Mouse (Mus musculus): ENCODE results near the gene Tssk4. TPM values are rescaled to one million over a fixed set of nuclear protein-coding genes. Genes with fewer than 3 reads are reported as not detected.

Tssk4 gene
- polyA plus RNA-seq, 1 experiment from 2014 or later, result 0.74 TPM

GRCm38 (mm10) chr14:55701131-55701530 lies 51.1 kb downstream of the Tssk4 start:
- Histone ChIP-seq H3K27me3 (ENCODE audit: control insufficient read depth, insufficient read depth, low read depth, low read length) (no peaks in the 10 kb centered on the region), H3K9ac (ENCODE audit: low read length) (no peak overlapping the region), H3K9me3 (ENCODE audit: control insufficient read depth, low read length) (no peaks in the 10 kb centered on the region), H3K36me3 (ENCODE audit: control insufficient read depth, insufficient read depth, low read length) (no peaks in the 10 kb centered on the region), H3K4me2 (ENCODE audit: low read depth, low read length) (no peak overlapping the region), H3K4me1 (replicated peaks; ENCODE audit: control insufficient read depth, insufficient read depth, low read length) (no peaks in the 10 kb centered on the region), H3K4me3 (ENCODE audit: low read length) (no peak overlapping the region), H3K27ac (ENCODE audit: low read length) (no peak overlapping the region)
- ATAC-seq (ENCODE audit: low read depth), result no peak
- 55% methylated on average over 9 of the region's 9 CpGs for WGBS

Other genes starting within 250 kb of the Tssk4 start
- gene Dhrs4, start 171.4 kb upstream of the Tssk4 start, polyA plus RNA-seq (2015; fragmentation: Nextera tagmentation; extraction: Ambion mirVana), result 101 and 106 TPM in 2 replicates
- 0.98 and 2.0 TPM in 2 replicates for gene Carmil3, start 159.5 kb upstream of the Tssk4 start, polyA plus RNA-seq (2015; fragmentation: Nextera tagmentation; extraction: Ambion mirVana)
- gene Cpne6, start 139.7 kb upstream of the Tssk4 start, polyA plus RNA-seq (2015; fragmentation: Nextera tagmentation; extraction: Ambion mirVana), result 0.19 and 0.29 TPM in 2 replicates
- not detected in 2 replicates for gene Nrl, start 125.2 kb upstream of the Tssk4 start, polyA plus RNA-seq (2015; fragmentation: Nextera tagmentation; extraction: Ambion mirVana)
- 65.3 and 69.4 TPM in 2 replicates for gene Pck2, start 109.9 kb upstream of the Tssk4 start, polyA plus RNA-seq (2015; fragmentation: Nextera tagmentation; extraction: Ambion mirVana)
- 72.9 and 81.6 TPM in 2 replicates for gene Dcaf11, start 90.2 kb upstream of the Tssk4 start, polyA plus RNA-seq (2015; fragmentation: Nextera tagmentation; extraction: Ambion mirVana)
- gene A730061H03Rik, start 89.8 kb upstream of the Tssk4 start, polyA plus RNA-seq (2015; fragmentation: Nextera tagmentation; extraction: Ambion mirVana), result 1.3 and 2.4 TPM in 2 replicates
- 4.7 and 5.2 TPM in 2 replicates for gene Fitm1, start 74.6 kb upstream of the Tssk4 start, polyA plus RNA-seq (2015; fragmentation: Nextera tagmentation; extraction: Ambion mirVana)
- gene Psme1, start 72.1 kb upstream of the Tssk4 start, polyA plus RNA-seq (2015; fragmentation: Nextera tagmentation; extraction: Ambion mirVana), result 175 and 179 TPM in 2 replicates
- 6.4 and 7.3 TPM in 2 replicates for gene Emc9, start 64.9 kb upstream of the Tssk4 start, polyA plus RNA-seq (2015; fragmentation: Nextera tagmentation; extraction: Ambion mirVana)
- 247 and 250 TPM in 2 replicates for gene Psme2, start 59.1 kb upstream of the Tssk4 start, polyA plus RNA-seq (2015; fragmentation: Nextera tagmentation; extraction: Ambion mirVana)
- 17.6 and 18.1 TPM in 2 replicates for gene Rnf31, start 58.5 kb upstream of the Tssk4 start, polyA plus RNA-seq (2015; fragmentation: Nextera tagmentation; extraction: Ambion mirVana)
- gene Irf9, start 46.6 kb upstream of the Tssk4 start, polyA plus RNA-seq (2015; fragmentation: Nextera tagmentation; extraction: Ambion mirVana), result 12.9 and 15.6 TPM in 2 replicates
- gene Rec8, start 32.1 kb upstream of the Tssk4 start, polyA plus RNA-seq (2015; fragmentation: Nextera tagmentation; extraction: Ambion mirVana), result 23.0 and 23.4 TPM in 2 replicates
- gene Ipo4, start 14.2 kb upstream of the Tssk4 start, polyA plus RNA-seq (2015; fragmentation: Nextera tagmentation; extraction: Ambion mirVana), result 72.5 and 78.7 TPM in 2 replicates
- gene Gm49378, start 12.3 kb upstream of the Tssk4 start, polyA plus RNA-seq (2015; fragmentation: Nextera tagmentation; extraction: Ambion mirVana), result 1.5 and 1.8 TPM in 2 replicates
- gene Tm9sf1, start 6.4 kb upstream of the Tssk4 start, polyA plus RNA-seq (2015; fragmentation: Nextera tagmentation; extraction: Ambion mirVana), result 121 and 125 TPM in 2 replicates
- gene Mdp1, start 10.3 kb downstream of the Tssk4 start, polyA plus RNA-seq (2015; fragmentation: Nextera tagmentation; extraction: Ambion mirVana), result 52.0 and 57.0 TPM in 2 replicates
- gene Gmpr2, start 21.8 kb downstream of the Tssk4 start, polyA plus RNA-seq (2015; fragmentation: Nextera tagmentation; extraction: Ambion mirVana), result 62.2 and 67.1 TPM in 2 replicates
- 499 and 508 TPM in 2 replicates for gene Nedd8, start 21.9 kb downstream of the Tssk4 start, polyA plus RNA-seq (2015; fragmentation: Nextera tagmentation; extraction: Ambion mirVana)
- gene Tinf2, start 31.6 kb downstream of the Tssk4 start, polyA plus RNA-seq (2015; fragmentation: Nextera tagmentation; extraction: Ambion mirVana), result 45.5 and 46.2 TPM in 2 replicates
- gene Tgm1, start 63.7 kb downstream of the Tssk4 start, polyA plus RNA-seq (2015; fragmentation: Nextera tagmentation; extraction: Ambion mirVana), result 3.2 and 6.0 TPM in 2 replicates
- gene Rabggta, start 72.1 kb downstream of the Tssk4 start, polyA plus RNA-seq (2015; fragmentation: Nextera tagmentation; extraction: Ambion mirVana), result 34.2 and 35.0 TPM in 2 replicates
- gene Dhrs1, start 95.5 kb downstream of the Tssk4 start, polyA plus RNA-seq (2015; fragmentation: Nextera tagmentation; extraction: Ambion mirVana), result 88.5 and 95.0 TPM in 2 replicates
- gene Nop9, start 95.5 kb downstream of the Tssk4 start, polyA plus RNA-seq (2015; fragmentation: Nextera tagmentation; extraction: Ambion mirVana), result 32.6 and 37.8 TPM in 2 replicates
- 1.0 and 1.5 TPM in 2 replicates for gene Cideb, start 108.3 kb downstream of the Tssk4 start, polyA plus RNA-seq (2015; fragmentation: Nextera tagmentation; extraction: Ambion mirVana)
- 0.20 and 0.23 TPM in 2 replicates for gene Ltb4r2, start 111.2 kb downstream of the Tssk4 start, polyA plus RNA-seq (2015; fragmentation: Nextera tagmentation; extraction: Ambion mirVana)
- 2.6 and 3.5 TPM in 2 replicates for gene Ltb4r1, start 115.8 kb downstream of the Tssk4 start, polyA plus RNA-seq (2015; fragmentation: Nextera tagmentation; extraction: Ambion mirVana)
- 20.0 and 20.8 TPM in 2 replicates for gene Adcy4, start 133.9 kb downstream of the Tssk4 start, polyA plus RNA-seq (2015; fragmentation: Nextera tagmentation; extraction: Ambion mirVana)
- gene Ripk3, start 138.7 kb downstream of the Tssk4 start, polyA plus RNA-seq (2015; fragmentation: Nextera tagmentation; extraction: Ambion mirVana), result 38.9 and 40.8 TPM in 2 replicates
- 48.2 and 48.5 TPM in 2 replicates for gene Nfatc4, start 173.0 kb downstream of the Tssk4 start, polyA plus RNA-seq (2015; fragmentation: Nextera tagmentation; extraction: Ambion mirVana)
- 16.9 and 18.8 TPM in 2 replicates for gene Nynrin, start 203.8 kb downstream of the Tssk4 start, polyA plus RNA-seq (2015; fragmentation: Nextera tagmentation; extraction: Ambion mirVana)
- 1.1 and 1.2 TPM in 2 replicates for gene Cbln3, start 234.2 kb downstream of the Tssk4 start, polyA plus RNA-seq (2015; fragmentation: Nextera tagmentation; extraction: Ambion mirVana)
- gene Khnyn, start 234.8 kb downstream of the Tssk4 start, polyA plus RNA-seq (2015; fragmentation: Nextera tagmentation; extraction: Ambion mirVana), result 17.8 and 19.5 TPM in 2 replicates